Mouse (Mus musculus) B cell, adult 2 months (primary cell): ENCODE data around the gene Cep95.
"Not testable (repeated sequence)": the region's sequence is repeated elsewhere in the genome, so short reads cannot be mapped to it uniquely, and the experiment has no call there.

Experiments used
- DNase-seq, 2 experiments: peaks; one replicate each; pipeline ENCODE4 v3.0.0; 2022

Gene Cep95

DNA sequence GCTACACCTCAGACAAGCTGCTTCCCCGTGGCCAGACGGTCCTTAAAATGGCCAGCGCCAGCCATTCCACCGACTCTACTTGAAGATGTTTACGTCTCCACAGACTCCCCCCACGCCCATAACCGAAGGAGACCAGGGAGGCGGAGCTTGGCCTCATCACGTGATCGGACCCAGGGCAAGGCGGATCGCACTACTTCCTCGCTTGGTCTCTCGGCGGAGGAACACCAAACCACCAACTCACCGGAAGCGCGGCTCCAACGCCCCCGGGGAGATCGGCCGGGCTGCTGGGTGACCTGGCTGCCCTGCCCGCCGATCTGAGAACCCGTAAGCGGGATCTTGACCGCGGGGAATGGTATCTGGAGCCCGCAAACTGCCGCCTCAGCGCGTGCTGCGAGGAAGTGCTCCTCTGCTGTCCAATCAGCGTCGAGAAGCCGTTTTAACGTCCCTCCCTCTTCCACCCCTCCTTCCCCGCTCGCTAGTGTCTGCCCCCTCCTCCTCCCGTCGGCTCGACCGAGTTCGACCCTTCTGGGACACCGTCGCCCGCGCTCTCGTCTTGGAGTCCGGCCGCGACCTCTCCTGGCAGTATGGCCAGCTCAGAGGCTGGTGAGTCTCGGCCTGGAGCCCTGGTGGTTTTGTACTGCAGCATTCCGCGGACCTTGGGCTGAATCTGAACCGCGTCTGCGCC, at the start of gene Cep95, which contains the start of gene Ddx5:
Cep95 (plus strand) TSS at position 478 of the 685 bp plus-strand sequence.
Ddx5 (minus strand) TSS at position 411 of the 685 bp plus-strand sequence.
- DNase-seq: peak; percentile 98

DNA sequence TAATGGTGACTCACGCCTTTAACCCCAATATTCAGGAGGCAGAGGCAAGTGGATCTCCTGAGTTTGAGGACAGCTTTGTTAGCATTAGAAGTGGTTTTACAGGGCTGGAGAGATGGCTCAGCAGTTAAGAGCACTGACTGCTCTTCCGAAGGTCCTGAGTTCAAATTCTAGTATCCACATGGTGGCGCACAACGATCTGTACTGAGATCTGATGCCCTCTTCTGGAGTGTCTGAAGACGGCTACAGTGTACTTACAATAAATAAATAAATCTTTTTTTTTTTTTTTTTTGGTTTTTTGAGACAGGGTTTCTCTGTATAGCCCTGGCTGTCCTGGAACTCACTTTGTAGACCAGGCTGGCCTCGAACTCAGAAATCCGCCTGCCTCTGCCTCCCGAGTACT, 48.3 kb upstream of the Cep95 start:
- DNase-seq: not testable (repeated sequence)

DNA sequence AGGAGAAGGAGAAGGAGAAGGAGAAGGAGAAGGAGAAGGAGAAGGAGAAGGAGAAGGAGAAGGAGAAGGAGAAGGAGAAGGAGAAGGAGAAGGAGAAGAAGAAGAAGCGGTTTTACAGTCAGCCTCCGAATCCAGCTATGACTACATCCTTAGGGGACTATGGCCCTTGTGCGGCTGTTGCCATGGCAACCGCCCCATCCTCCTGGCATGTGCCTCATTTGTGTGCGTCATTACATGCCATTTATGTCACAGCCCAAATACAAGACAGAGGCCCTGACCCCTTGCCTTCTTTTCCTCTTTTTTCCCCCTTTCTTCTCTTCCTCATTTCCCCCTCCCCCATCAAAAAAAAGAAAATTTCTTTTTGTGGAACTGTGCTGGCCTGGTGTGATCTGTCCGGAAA, 47.8 kb upstream of the Cep95 start:
- no peak for DNase-seq

DNA sequence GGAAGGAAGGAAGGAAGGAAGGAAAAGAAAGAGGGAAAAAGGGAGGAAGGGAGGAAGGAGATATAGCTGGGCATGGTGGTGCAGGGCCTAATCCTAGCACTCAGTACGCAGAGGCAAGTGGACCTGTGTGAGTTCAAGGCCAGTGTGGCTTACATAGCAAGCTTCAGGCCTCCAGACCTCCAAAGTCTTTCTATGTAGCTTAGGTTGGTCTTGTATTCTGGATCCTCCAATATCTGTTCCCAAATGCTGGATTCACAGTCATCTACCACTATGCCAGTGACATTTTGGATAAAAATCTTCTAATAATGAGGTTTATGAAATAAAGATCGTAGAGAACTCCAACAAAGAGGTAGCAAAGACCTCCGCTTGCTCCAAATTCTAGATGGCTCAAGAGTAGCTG, 47.2 kb upstream of the Cep95 start:
- no peak for DNase-seq

DNA sequence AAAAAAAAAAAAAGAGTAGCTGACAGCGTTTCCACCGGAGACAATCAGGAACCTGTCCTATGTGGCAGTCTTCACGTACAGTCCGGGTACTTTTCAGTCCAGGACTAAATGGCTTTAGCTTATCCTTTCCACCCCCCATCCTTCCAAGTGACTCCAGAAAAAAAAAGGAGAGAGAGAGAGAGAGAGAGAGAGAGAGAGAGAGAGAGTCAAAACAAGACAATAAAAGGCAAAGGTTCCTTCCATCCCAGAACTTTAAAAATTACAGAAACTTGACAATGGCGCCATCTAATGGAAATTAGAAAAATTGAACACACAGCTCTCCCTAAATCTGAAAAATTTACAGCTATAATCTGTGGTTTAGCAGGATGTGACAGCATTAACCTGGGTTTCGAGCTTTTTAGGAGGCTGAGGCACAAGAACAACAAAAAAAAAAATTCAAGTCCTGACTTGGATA, 46.6 kb upstream of the Cep95 start:
- no peak for DNase-seq

DNA sequence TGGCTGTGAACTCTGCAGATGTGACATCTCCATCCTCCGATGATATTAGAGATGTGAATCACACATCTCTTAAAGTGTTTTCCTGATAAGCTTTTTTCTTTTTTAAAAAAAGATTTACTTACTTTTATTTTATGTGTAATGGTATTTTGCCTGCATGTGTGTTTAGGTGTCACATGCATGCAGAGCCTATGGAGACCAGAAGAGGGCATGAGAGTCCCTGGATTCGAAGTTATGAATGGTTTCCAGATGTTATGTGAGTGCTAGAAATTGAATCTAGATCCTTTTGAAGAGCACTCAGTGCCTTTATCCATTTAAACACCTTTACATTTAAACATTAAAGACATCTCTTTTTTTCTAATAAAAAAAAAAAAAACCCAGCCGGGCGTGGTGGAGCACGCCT, 44.1 kb upstream of the Cep95 start:
- DNase-seq: peak; percentile 32 to 51

DNA sequence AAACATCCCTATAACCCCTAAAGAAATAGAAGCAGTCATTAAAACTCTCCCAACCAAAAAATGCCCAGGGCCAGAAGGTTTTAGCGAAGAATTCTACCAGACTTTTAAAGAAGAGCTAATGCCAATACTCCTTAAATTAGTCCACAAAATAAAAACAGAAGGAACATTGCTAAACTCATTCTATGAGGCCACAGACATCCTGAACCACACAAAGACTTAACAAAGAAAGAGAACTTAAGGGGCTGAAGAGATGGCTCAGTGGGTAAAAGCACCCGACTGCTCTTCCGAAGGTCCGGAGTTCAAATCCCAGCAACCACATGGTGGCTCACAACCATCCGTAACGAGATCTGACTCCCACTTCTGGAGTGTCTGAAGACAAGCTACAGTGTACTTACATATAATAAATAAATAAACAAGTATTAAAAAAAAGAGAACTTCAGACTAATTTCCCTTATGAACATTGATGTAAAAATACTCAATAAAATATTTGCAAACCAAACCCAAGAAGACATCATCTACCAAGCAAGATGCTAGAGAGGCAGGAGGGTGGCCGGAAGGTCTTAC, 39.4 kb upstream of the Cep95 start:
- not testable (repeated sequence) for DNase-seq

DNA sequence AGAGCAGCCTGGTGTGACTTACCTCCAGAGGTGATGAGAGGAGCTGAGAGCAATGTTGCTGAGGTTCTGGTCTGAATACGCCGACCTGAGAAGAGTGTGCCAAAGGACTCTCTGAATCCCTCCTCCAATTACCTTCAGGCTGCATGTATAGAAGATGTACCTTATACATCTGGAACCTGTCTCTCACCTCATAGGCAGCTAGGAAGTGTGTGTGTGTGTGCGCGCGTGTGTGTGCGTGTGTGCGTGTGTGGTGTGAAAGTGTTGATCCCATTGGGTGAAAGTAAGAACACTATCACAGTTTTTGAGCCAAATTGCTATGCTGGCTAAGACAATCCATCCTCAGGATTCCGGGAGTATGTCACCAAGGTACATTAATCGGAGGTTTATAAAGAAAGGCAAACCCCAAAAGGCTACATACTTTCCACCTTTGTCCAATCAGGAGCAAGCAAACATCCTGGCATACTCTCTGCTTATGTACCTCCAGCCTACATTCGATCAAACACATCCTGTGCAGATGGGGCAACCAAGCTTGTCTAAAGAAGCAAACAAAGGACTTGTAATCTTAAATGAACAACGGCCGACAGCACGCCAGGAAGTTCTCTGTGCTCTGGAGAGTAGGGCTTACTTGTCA, 38.8 kb upstream of the Cep95 start, which contains the start of gene Pecam1:
Pecam1 (minus strand) TSS at position 508 of the 631 bp plus-strand sequence.
- DNase-seq: peak; percentile 63 to 65

DNA sequence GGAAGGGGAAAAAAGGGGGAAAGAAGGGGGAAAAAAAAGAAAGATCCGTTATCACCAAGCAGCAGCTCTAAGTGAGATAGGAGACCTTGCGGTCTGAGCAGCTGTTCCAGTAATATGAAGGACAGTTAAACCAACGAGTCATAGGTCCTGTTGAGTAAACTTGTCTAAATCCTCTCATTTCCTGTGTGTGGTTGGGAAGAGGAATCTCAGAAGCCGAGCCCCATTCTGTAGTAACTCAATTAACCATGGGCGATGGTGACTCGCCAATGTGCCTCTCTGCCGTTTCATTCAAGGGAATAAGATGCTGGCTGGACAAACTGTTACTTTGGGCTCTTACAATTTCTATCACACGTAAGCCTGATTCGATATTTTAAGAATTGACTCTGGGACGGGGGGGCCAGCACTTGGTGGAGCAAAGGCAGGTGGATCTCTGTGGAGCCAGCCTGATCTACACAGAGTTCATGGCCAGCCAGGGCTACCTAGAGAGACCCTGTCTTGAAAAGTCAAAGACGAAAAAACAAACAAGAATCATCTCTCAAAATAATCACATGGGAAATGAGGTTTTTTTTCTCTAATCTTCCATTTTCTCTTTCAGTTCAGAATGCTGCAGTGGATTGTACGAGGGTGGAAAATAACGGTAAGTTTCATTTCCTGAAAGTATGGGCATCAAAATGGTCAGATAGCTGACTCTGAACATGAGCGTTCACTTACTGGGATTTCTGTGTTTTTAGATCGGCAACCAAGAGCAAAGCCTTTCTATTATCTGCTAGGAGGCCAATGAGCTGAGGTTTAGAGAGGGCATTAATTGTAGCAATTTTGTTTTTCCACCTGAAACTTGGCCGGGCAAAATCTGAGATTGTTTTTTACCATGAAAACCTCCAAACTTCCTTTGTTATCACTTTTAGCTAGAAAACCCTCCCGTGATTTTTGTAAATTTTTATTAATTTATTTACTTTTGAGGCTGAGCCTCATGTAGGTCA, 37.7 kb upstream of the Cep95 start, which contains the start of gene Milr1:
Milr1 (plus strand) TSS at position 188 of the 980 bp plus-strand sequence.
- DNase-seq: peak; percentile 51 to 61

DNA sequence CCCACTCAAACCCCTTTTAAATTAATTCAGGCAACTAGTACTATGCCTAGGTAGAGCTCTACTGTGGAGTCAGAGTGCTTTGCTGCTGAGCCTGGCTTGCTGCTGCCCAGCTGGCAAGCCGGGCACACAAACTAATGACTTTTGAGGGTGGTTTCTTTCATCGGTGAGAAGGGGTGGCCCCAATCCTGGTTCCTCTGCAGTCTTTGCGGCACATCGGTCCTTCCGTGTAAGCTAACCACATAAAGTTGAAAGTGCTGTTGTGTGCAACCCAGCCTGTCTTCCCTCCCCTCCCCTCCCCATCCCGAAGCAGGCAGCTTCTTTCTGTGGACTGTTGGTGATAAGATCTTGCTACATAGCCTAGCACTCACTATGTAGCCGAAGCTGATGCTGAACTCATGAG, 36.9 kb upstream of the Cep95 start:
- peak; percentile 69 to 72 for DNase-seq

DNA sequence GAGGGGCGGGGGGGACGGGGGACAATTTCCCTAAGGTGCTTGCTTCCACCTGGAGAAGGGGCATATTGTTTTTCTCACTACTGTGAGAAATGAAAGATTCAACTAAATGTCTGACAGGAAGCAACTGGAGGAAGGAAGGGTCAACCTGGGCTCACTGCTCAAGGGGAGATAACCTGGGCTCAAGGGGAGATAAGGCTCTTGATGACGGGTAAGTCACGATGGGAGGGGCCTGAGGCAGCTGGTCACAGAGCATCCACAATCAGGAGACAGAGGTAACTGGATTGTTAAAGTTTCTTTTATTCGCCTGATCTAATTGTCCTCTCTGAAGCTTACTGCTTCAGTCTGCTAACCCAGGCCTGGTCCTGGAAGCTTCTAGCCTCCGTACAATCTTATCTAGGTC, 35.7 kb upstream of the Cep95 start:
- no peak for DNase-seq

DNA sequence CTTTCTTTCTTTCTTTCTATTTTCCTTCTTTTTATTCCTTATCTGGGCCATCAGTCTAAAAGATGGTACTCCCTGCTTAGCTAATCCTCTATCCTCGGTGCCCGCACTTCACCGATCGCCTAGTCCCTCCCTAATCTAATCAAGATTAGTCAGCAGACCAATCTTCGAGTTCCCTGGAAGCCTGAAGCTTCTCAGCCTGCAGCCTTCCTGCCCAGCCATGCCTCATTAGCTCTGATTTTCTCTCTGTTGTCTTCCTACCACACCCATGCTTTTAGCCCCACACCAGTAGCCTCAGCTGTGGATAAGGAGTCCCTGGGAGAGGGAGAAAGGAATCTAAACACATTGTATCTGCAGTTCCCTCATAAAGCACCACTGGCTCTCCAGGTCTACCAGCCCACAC, 33.5 kb upstream of the Cep95 start:
- no peak for DNase-seq

DNA sequence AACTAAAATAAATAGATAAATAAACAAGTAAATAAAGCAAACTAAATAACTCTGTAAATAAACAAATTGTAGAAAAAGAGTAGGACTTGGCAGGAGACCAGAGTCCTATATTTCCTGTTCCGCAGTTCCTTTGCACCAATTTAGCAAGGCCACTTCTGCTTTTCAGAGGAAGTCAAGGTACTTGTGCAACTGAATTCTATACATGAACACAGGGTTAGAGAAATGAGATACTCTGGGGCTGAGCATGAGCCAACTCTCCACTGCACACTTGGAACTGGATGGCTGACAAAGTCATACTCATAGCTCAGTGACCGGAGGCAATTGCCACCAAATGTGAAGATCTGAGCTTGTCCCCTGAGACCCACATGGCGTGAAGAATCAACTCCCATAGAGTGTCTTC, 30.0 kb upstream of the Cep95 start:
- DNase-seq: peak; percentile 61 to 64

DNA sequence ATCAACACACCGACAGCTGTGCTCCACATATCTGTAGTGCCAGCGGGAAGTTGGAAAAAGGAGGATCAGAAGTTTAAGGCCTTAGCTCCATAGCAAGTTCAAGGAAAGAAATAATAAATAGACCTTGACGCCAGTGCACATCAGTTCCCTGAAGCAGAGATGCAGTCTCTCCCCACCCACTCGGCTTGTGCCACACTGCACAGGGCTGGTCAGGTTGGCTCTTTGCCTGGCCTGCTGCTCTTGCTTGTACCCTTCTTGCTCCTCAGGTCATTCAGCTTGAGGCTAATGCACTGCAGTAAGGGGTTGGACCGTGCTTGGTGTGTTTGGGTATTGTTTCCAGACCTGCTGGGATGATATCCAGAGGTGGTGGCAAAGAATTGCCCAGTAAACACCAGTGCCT, 28.5 kb upstream of the Cep95 start:
- DNase-seq: no peak

DNA sequence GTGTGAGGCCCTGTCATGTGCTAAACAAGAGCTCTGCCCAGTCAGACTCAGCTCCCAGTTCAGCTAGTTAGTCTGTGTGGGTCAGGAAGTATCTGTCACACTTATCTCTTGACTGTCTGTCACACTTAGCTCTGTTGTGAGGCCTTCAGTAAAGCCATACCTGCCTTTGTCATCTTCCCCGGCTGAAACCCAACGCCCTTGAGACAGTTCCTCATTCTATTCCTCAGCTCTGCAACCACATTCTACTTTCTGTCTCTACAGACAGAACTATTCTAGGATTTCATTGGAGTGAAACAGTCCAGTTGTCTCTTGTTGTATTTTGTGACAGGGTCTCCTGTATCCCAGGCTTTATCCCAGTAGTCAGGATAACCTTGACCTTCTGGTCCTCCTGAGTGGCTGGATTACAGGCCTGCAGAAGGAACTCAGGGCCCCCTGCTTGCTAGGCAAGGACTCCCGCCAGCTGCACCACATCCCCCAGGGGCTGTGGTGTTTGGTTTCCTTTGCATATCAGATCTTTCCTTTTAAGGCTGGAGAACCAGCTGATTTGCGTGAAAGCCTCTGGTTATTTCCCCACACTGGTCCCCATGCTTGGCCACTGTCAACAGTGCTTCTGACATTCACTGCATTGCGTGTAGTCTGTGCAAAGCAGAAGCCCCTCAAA, 26.8 kb upstream of the Cep95 start:
- DNase-seq: peak; percentile 85 to 86

DNA sequence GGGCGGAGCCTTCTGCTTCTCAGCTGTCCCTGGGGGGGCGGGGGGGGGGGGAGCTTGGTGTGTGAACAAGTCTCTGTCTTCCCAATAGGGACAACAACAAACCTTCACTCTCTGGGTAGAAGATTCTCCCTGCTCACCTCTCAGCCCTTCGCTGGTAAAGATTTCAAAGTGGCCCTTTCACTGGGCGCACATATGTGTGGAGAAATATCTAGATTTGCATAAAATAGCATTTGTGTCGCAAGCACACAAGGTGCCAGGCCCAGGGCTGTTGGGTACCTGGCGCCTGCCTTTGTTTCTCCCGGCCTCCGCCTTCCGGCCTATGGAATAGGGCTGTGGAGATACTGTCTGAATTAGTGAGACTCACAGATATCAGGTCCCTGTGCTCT, 26.3 kb upstream of the Cep95 start:
- DNase-seq: peak in 1 of 2 experiments; percentile 62

DNA sequence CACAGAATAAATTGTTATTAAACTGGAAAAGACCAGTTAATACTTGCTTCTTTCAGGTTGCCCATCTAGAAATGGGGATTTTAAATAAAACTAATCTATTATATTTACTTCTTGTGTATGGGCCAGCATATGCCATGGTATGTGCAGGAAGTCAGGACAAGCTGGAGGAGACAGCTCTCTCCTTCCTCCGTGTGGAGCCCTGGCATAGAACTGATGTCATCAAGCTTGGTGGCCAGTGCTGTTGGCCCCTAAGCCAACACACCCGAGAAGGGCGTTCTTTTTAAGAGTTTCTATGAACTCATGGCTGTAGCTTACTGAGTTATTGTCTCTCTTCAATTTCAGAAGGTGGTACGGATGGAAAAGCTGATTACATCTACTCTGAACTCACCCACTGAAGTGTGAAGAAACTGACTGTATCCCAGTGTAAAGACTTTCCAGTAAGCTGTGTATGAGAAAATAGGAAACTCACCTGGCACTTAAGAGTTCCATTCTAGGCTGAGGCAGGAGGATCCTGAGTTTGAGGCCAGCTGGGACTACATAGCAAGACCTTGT, 22.4 kb upstream of the Cep95 start:
- no peak for DNase-seq

DNA sequence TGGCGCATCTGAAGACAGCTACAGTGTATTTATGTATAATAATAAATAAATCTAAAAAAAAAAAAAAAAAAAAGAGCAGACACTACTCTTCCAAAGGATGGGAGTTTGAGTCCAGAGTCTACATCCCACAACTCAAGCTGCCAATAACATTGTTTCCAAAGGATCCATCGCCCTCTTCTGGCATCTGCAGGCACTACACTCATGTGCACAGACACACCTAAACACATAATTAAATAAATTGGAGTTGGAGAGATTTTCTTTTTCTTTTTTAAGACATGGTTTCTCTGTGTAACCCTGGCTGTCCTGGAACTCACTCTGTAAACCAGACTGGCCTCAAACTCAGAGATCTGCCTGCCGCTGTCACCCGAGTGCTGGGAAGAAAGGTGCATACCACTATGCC, 21.5 kb upstream of the Cep95 start:
- DNase-seq: peak in 1 of 2 experiments; percentile 60

DNA sequence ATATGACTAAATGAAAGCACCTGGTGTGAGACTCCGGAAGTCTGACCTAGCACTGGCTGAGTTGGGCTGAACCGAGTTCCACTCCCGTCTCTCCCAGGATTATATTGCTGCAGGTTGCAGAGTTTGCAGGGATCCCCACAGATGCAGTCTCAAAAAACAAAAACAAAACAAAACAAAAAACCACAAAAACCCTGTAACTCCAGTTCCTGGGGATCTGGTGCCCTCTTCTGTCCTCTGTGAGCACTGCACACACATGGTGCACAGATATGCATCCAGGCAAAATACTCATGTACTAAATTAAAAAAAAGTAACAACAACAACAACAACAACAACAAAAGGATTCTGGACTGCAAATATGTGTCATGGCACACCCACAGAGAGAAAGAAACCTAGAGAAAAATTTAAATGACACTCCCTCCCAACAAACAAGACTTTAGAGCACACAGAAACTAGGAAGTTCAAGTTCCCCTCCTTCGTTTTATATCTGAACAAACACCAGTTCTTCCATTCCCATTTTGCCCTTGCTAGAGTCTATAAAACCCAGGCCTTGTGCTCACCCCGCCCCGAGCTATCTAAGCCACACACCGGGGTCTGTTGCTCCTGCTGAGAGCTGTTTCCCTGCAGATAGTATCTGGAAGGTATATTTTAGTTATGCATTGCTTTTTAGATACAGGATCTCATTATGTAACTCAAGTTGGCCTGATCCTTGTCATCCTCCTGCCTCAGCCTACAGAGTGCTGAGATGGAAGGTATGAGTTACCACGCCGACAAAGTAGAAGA, 18.7 kb upstream of the Cep95 start:
- peak; percentile 77 to 80 for DNase-seq

DNA sequence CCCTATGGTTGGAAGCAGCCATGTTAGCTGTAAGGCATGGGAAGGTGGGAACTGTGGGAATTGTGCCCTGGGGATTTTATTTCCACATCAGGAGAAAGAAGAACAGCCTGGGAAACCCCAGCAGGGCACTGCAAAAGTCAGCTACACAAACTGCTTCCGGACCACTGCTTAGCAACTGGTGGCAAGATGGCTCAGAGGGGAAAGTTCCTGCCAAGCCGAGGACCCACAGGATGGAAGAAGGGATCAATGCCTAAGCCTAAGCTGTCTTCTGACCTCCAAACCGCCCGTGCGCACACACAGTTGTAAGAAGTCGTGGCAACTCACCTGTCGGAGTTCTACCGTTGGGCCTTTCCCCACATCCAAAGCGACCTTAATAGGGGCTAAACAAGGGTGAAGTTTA, 16.0 kb upstream of the Cep95 start:
- DNase-seq: no peak

DNA sequence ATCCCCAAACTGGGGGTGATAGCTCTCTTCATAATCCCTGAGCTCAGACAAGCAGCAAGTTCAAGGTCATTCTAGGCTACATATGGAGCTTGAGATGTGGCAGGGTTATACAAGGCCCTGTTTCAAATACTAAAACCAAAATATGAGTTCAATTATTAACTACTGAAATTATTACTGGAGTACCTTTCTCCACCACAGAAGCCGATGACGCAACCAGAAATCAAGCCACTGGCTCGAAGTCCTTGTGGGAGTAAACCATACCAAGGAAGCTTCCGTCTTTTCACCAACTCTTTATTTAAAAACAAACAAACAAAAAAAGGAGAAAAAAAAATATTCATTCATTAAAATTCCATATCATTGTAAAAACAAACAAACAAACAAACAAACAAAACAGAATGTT, 12.1 kb upstream of the Cep95 start:
- no peak for DNase-seq
